Mouse (Mus musculus): ENCODE results near the gene Pick1. TPM values are rescaled to one million over a fixed set of nuclear protein-coding genes. Genes with fewer than 3 reads are reported as not detected.

The Pick1 gene
- total RNA-seq, 2 experiments from 2014 or later = 15.7 to 18.4 TPM

Other genes with a start within 250 kb of the Pick1 start
- gene H1f0, start 200.7 kb upstream of the Pick1 start, total RNA-seq (2021) = 100 to 1,000 TPM in 1 of 2 experiments, 10 to 100 TPM in 1; 86.2 to 101 TPM
- gene Galr3, start 187.3 kb upstream of the Pick1 start, total RNA-seq (2021) = under 1 TPM in 1 of 2 experiments, not detected in 1; 0.27 TPM
- gene Ankrd54, start 166.3 kb upstream of the Pick1 start, total RNA-seq (2021) = 10 to 100 TPM; 23.9 to 26.5 TPM
- gene Eif3l, start 154.0 kb upstream of the Pick1 start, total RNA-seq (2021) = 100 to 1,000 TPM; 136 to 139 TPM
- gene Micall1, start 120.3 kb upstream of the Pick1 start, total RNA-seq (2021) = 10 to 100 TPM; 39.0 to 45.5 TPM
- gene Polr2f, start 88.2 kb upstream of the Pick1 start, total RNA-seq (2021) = 100 to 1,000 TPM; 137 to 150 TPM
- 1 to 10 TPM; 7.2 to 8.2 TPM for gene 1700088E04Rik, start 87.9 kb upstream of the Pick1 start, total RNA-seq (2021)
- 1 to 10 TPM in 1 of 2 experiments, under 1 TPM in 1; 0.76 to 2.4 TPM for gene Sox10, start 63.9 kb upstream of the Pick1 start, total RNA-seq (2021)
- gene Gm49486, start 218 bp downstream of the Pick1 start, total RNA-seq (2021) = under 1 TPM in 1 of 2 experiments, not detected in 1; 0.29 TPM
- gene Slc16a8, start 25.6 kb downstream of the Pick1 start, total RNA-seq (2021) = not detected
- gene Baiap2l2, start 56.4 kb downstream of the Pick1 start, total RNA-seq (2021) = under 1 TPM; 0.13 to 0.93 TPM
- gene Pla2g6, start 99.2 kb downstream of the Pick1 start, total RNA-seq (2021) = 10 to 100 TPM; 25.3 to 26.5 TPM
- 10 to 100 TPM; 14.1 to 44.6 TPM for gene Maff, start 117.4 kb downstream of the Pick1 start, total RNA-seq (2021)
- 10 to 100 TPM; 48.2 to 83.4 TPM for gene Tmem184b, start 174.4 kb downstream of the Pick1 start, total RNA-seq (2021)
- gene Csnk1e, start 226.4 kb downstream of the Pick1 start, total RNA-seq (2021) = 10 to 100 TPM; 69.2 to 80.6 TPM

Data from adrenal gland, adult 18-20 months (tissue).